Mouse (Mus musculus) bone marrow macrophage, adult 2 months (primary cell): Measurements from ENCODE around the gene Kdm5c.

Experiments used
- CTCF ChIP-seq: IDR thresholded peaks from 2 replicates; pipeline ENCODE4 v1.5.1; 2012; ENCODE audit warnings: low read depth, mild to moderate bottlenecking, low read length, moderate library complexity
- POLR2A ChIP-seq: IDR thresholded peaks from 2 replicates; pipeline ENCODE4 v1.6.1; 2012; ENCODE audit warnings: mild to moderate bottlenecking, low read depth, low read length, borderline replicate concordance

- TF ChIP-seq POLR2A, result no peak
- no peak for TF ChIP-seq CTCF
Measured at GRCm38 (mm10) chrX:152224280-152224679, 8.5 kb upstream of the Kdm5c start.
